Mouse (Mus musculus) cerebellum, postnatal 36 days (tissue): ENCODE measurements around the gene Sfpq.
A peak's percentile ranks its signal among the peaks of the same experiment; 100 is the strongest.

Source experiments
- DNase-seq, 2 experiments: peaks; one replicate each; pipeline ENCODE4 v3.0.0; 2021 to 2022; ENCODE audit warnings: mixed read lengths in 2 of 2

Gene Sfpq

GRCm38 (mm10) chr4:127027228-127028190, 6.4 kb downstream of the Sfpq start:
- peak; percentile 55 to 56 for DNase-seq

GRCm38 (mm10) chr4:127037158-127037557, 16.0 kb downstream of the Sfpq start:
- no peak for DNase-seq

- no peak for DNase-seq
Observed at GRCm38 (mm10) chr4:127037908-127038827, 17.0 kb downstream of the Sfpq start.

GRCm38 (mm10) chr4:127038828-127039349, 17.8 kb downstream of the Sfpq start:
- DNase-seq: no peak

GRCm38 (mm10) chr4:127039871-127040483, 18.9 kb downstream of the Sfpq start:
- no peak for DNase-seq

- no peak for DNase-seq
Observed at GRCm38 (mm10) chr4:127043540-127043939, 22.4 kb downstream of the Sfpq start.

- no peak for DNase-seq
Observed at GRCm38 (mm10) chr4:127051121-127051520, 30.0 kb downstream of the Sfpq start.

GRCm38 (mm10) chr4:127053071-127053470, 31.9 kb downstream of the Sfpq start:
- no peak for DNase-seq

GRCm38 (mm10) chr4:127054522-127055198, 33.5 kb downstream of the Sfpq start:
- no peak for DNase-seq

- DNase-seq: peak; percentile 85 to 90
Observed at GRCm38 (mm10) chr4:127060585-127061290, 39.6 kb downstream of the Sfpq start, which contains the start of gene Zmym1. TSS of gene Zmym1 (minus strand) at chr4:127061152.

GRCm38 (mm10) chr4:127064051-127064450, 42.9 kb downstream of the Sfpq start:
- no peak for DNase-seq

GRCm38 (mm10) chr4:127074915-127075314, 53.8 kb downstream of the Sfpq start:
- no peak for DNase-seq

- DNase-seq: peak; percentile 94 to 96
Observed at GRCm38 (mm10) chr4:127076875-127077548, 55.9 kb downstream of the Sfpq start, which contains the start of gene Zmym6. TSS of gene Zmym6 (plus strand) at chr4:127077383.

- no peak for DNase-seq
Observed at GRCm38 (mm10) chr4:127080806-127081205, 59.7 kb downstream of the Sfpq start.

- DNase-seq: no peak
Observed at GRCm38 (mm10) chr4:127083131-127083530, 62.0 kb downstream of the Sfpq start.

GRCm38 (mm10) chr4:127085761-127086160, 64.6 kb downstream of the Sfpq start:
- no peak for DNase-seq
